Mouse (Mus musculus): ENCODE data around the gene Rhbdl1.

GRCm38 (mm10) chr17:25864311-25864710, 27.2 kb upstream of the Rhbdl1 start:
- TF ChIP-seq CTCF (IDR thresholded peaks at IDR 0.05) (no peak), EP300 (IDR thresholded peaks at IDR 0.05) (no peak)

Data from lung, postnatal 0 days (tissue).